Mouse (Mus musculus): ENCODE data around the gene Nsmf. TPM values are rescaled to one million over a fixed set of nuclear protein-coding genes. Genes with fewer than 3 reads are reported as not detected.

The Nsmf gene
- 114 and 120 TPM in 2 replicates for polyA plus RNA-seq (2016; fragmentation: Nextera tagmentation; extraction: Ambion mirVana)

DNA sequence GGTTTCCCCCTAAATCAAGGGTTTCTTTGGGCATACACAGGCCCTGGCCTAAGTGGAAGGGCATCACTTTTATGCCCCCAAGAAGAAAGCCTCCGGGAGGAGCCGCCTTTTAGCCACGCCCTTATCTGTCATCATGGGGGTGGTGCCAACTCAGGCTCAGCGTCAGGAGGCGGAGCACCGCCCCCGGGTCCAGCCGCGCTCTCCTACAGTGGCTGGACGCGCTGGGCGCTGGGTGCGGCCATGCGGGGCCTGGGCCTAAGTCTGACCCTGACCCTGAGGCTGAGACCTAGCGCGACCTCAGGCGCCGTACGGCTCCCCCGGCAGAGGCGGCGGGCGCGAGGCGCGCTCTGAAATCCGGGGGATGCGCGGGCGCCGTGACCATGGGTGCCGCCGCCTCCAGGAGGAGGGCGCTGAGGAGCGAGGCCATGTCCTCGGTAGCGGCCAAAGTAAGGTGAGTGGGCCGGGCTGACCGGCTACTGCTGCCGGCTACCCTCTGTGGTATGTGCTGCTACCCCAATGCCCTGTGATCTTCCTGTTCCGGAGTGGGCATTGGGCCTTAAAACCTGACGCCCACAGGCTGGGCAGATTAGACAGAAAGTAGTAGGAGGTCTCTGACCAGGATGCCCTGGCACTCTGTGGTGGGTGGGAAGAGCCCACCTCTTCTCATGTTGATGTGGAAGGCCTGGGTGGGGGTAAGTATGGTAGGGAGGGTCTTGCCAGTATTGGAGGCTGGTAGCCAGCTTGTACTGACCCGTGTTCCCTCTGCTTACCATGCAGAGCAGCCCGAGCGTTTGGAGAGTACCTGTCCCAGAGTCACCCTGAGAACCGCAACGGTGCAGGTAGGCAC is at the start of gene Nsmf:
TSS of gene Nsmf (plus strand) at position 135 of the 847 bp plus-strand sequence.
- no peak within 1 kb of the TSS for H3K27ac ChIP-seq
- 5% methylated on average over 47 of the region's 47 CpGs for WGBS
- H3K4me3 ChIP-seq = peak within 1 kb of the TSS; percentile 88
- H3K36me3 ChIP-seq = peaks cover 25% of the 10 kb centered on the region
- H3K4me2 ChIP-seq (replicated peaks) = peak within 1 kb of the TSS; percentile 92
- ATAC-seq (ENCODE audit: low FRiP score, low read depth) = peak; percentile 93
- H3K9ac ChIP-seq = peak within 1 kb of the TSS; percentile 80
- peaks cover 14% of the 10 kb centered on the region for H3K4me1 ChIP-seq
- no peaks in the 10 kb centered on the region for H3K27me3 ChIP-seq (replicated peaks)
- no peaks in the 10 kb centered on the region for H3K9me3 ChIP-seq

- Histone ChIP-seq H3K9me3 (no peaks in the 10 kb centered on the region), H3K4me3 (no peak overlapping the region), H3K4me1 (no peaks in the 10 kb centered on the region), H3K9ac (no peak overlapping the region), H3K27ac (no peak overlapping the region), H3K36me3 (no peaks in the 10 kb centered on the region), H3K27me3 (replicated peaks) (no peaks in the 10 kb centered on the region), H3K4me2 (replicated peaks) (no peak overlapping the region)
- ATAC-seq (ENCODE audit: low FRiP score, low read depth) = no peak
- 93% methylated on average over 1 of the region's 1 CpGs for WGBS
These were observed 47.4 kb upstream of the Nsmf start for GRCm38 (mm10) chr2:25006767-25007166.

DNA sequence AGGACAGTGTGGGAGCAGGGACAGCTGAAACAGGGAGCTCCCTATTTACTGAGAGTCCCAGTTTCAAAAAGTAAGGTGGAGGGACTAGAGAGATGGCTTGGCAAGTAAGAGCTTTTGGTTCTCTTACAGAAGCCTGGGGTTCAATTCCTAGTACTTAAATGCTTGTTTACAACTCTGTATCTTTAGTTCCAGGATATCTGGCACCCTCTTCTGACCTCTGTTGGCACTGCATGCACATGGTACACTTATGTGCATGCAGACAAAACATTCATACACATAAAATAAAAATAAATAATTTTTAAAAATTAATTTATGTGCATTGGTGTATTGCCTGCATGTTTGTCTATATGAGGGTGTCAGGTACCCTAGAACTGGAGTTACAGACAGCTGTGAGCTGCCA is 45.9 kb upstream of the Nsmf start:
- Histone ChIP-seq H3K9ac (no peak overlapping the region), H3K4me1 (no peaks in the 10 kb centered on the region), H3K36me3 (no peaks in the 10 kb centered on the region), H3K27me3 (replicated peaks) (no peaks in the 10 kb centered on the region), H3K4me2 (replicated peaks) (no peak overlapping the region), H3K9me3 (no peaks in the 10 kb centered on the region), H3K4me3 (no peak overlapping the region), H3K27ac (no peak overlapping the region)
- no peak for ATAC-seq (ENCODE audit: low FRiP score, low read depth)

- H3K27me3 ChIP-seq (replicated peaks) = no peaks in the 10 kb centered on the region
- no peaks in the 10 kb centered on the region for H3K36me3 ChIP-seq
- H3K9ac ChIP-seq = no peak overlapping the region
- WGBS = 92% methylated on average over 1 of the region's 1 CpGs
- H3K4me3 ChIP-seq = no peak overlapping the region
- no peak for ATAC-seq (ENCODE audit: low FRiP score, low read depth)
- H3K4me2 ChIP-seq (replicated peaks) = no peak overlapping the region
- H3K9me3 ChIP-seq = no peaks in the 10 kb centered on the region
- no peak overlapping the region for H3K27ac ChIP-seq
- peaks cover 5% of the 10 kb centered on the region; the same call in 1 of the 2 replicates for H3K4me1 ChIP-seq
These were observed 31.5 kb upstream of the Nsmf start for GRCm38 (mm10) chr2:25022678-25023077.

- Histone ChIP-seq H3K4me1 (no peaks in the 10 kb centered on the region), H3K27ac (no peak overlapping the region), H3K9ac (no peak overlapping the region), H3K4me3 (no peak overlapping the region), H3K27me3 (replicated peaks) (no peaks in the 10 kb centered on the region), H3K4me2 (replicated peaks) (no peak overlapping the region), H3K36me3 (no peaks in the 10 kb centered on the region), H3K9me3 (no peaks in the 10 kb centered on the region)
- ATAC-seq (ENCODE audit: low FRiP score, low read depth) = no peak
- WGBS = 77% methylated on average over 1 of the region's 1 CpGs
These were observed 29.0 kb upstream of the Nsmf start for GRCm38 (mm10) chr2:25025109-25025508.

DNA sequence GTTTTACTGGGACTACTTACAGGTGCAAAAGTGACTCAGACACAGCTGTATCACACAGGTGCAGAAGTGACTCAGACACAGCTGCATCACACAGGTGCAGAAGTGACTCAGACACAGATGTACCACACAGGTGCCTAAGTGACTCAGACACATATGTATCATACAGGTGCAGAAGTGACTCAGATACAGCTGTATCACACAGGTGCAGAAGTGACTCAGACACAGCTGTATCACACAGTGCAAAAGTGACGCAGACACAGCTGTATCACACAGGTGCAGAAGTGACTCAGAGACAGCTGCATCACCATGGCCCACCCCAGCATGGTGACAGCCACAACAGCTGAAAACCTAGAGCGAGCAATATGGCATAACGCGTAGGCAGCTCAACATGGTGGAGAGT is 19.2 kb upstream of the Nsmf start:
- H3K36me3 ChIP-seq = no peaks in the 10 kb centered on the region
- no peak overlapping the region for H3K4me2 ChIP-seq (replicated peaks)
- no peak overlapping the region for H3K27ac ChIP-seq
- no peak overlapping the region for H3K4me3 ChIP-seq
- no peaks in the 10 kb centered on the region for H3K9me3 ChIP-seq
- WGBS = 97% methylated on average over 4 of the region's 4 CpGs
- H3K4me1 ChIP-seq = no peaks in the 10 kb centered on the region
- H3K9ac ChIP-seq = no peak overlapping the region
- ATAC-seq (ENCODE audit: low FRiP score, low read depth) = no peak
- H3K27me3 ChIP-seq (replicated peaks) = no peaks in the 10 kb centered on the region

GRCm38 (mm10) chr2:25040089-25040488 is 14.1 kb upstream of the Nsmf start:
- Histone ChIP-seq H3K4me3 (no peak overlapping the region), H3K36me3 (no peaks in the 10 kb centered on the region), H3K4me2 (replicated peaks) (no peak overlapping the region), H3K9ac (no peak overlapping the region), H3K27ac (no peak overlapping the region), H3K9me3 (no peaks in the 10 kb centered on the region), H3K27me3 (replicated peaks) (no peaks in the 10 kb centered on the region), H3K4me1 (no peaks in the 10 kb centered on the region)
- ATAC-seq (ENCODE audit: low FRiP score, low read depth) = no peak
- 90% methylated on average over 5 of the region's 5 CpGs for WGBS

DNA sequence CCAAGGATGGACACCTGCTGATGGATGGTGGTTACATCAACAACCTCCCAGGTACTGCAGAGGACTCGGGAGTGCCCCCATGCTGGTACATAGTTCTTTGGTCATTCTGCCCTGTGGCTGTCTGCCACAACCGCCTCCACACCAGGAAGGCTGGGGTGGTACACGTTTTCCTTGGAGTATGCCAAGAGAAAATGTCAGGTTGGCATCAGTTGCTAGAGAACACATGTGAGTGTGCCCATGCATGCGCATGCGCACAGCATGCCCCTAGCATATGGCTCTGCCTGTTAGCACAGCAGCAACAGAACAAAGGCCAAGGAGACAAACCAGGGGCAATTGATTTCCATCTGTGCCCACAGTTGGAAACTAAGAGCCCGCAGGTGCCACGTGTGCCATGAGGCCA is 3.2 kb upstream of the Nsmf start:
- WGBS = 90% methylated on average over 7 of the region's 7 CpGs

DNA sequence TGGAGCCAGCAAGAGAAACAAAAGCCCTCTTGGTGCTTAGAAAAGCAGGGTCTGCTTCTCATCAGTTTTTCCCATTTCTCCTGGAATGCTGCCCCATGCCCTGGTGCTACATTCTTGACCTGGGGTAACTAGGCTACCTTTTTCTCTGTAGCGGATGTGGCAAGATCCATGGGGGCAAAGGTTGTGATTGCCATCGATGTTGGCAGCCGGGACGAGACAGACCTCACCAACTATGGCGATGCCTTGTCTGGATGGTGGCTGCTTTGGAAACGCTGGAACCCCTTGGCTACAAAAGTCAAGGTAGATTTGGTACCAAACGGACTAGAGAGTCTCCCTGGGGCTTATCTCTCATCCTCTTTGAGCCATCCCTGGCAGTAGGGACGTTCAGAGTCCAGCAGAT is 2.7 kb upstream of the Nsmf start:
- Histone ChIP-seq H3K4me3 (no peak overlapping the region), H3K4me2 (replicated peaks) (no peak overlapping the region), H3K9me3 (no peaks in the 10 kb centered on the region), H3K9ac (no peak overlapping the region), H3K36me3 (peaks cover 3% of the 10 kb centered on the region; the same call in 1 of the 2 replicates), H3K27ac (no peak overlapping the region), H3K27me3 (replicated peaks) (no peaks in the 10 kb centered on the region), H3K4me1 (peaks cover 14% of the 10 kb centered on the region)
- no peak for ATAC-seq (ENCODE audit: low FRiP score, low read depth)
- whole genome bisulfite sequencing = 89% methylated on average over 8 of the region's 8 CpGs

More for the DNA sequence above, 3.2 kb upstream of the Nsmf start:
- ATAC-seq (ENCODE audit: low FRiP score, low read depth) = no peak
- no peaks in the 10 kb centered on the region for H3K9me3 ChIP-seq
- H3K27ac ChIP-seq = no peak overlapping the region
- peaks cover 3% of the 10 kb centered on the region; the same call in 1 of the 2 replicates for H3K36me3 ChIP-seq
- no peak overlapping the region for H3K4me3 ChIP-seq
- H3K4me1 ChIP-seq = peaks cover 14% of the 10 kb centered on the region
- H3K4me2 ChIP-seq (replicated peaks) = no peak overlapping the region
- no peaks in the 10 kb centered on the region for H3K27me3 ChIP-seq (replicated peaks)
- no peak overlapping the region for H3K9ac ChIP-seq

GRCm38 (mm10) chr2:25053101-25053500 is 1.1 kb upstream of the Nsmf start:
- H3K27ac ChIP-seq = no peak overlapping the region
- no peaks in the 10 kb centered on the region for H3K9me3 ChIP-seq
- no peak overlapping the region for H3K4me2 ChIP-seq (replicated peaks)
- H3K9ac ChIP-seq = no peak overlapping the region
- H3K4me3 ChIP-seq = no peak overlapping the region
- WGBS = 91% methylated on average over 6 of the region's 6 CpGs
- no peaks in the 10 kb centered on the region for H3K27me3 ChIP-seq (replicated peaks)
- peaks cover 14% of the 10 kb centered on the region for H3K4me1 ChIP-seq
- peaks cover 15% of the 10 kb centered on the region for H3K36me3 ChIP-seq
- ATAC-seq (ENCODE audit: low FRiP score, low read depth) = no peak

DNA sequence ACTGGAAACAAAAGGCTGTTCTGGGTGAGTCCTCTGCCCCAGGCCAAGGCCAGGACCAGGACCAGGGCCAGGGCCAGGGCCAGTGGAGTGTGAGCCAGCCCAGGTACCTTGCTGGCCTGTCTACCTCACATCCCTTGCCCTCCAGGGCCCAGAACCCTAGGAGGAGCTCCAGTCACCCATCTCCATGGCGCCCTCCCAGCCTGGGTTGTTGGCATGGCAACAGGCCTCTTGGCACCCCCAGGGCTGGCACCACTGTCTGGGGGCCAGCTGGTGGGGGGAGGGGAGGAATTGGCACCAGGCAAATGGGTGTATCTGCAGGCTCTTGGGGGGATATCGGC is 882 bp downstream of the Nsmf start:
- Histone ChIP-seq H3K27me3 (replicated peaks) (no peaks in the 10 kb centered on the region), H3K36me3 (peaks cover 31% of the 10 kb centered on the region), H3K4me2 (replicated peaks) (peak overlapping the region; percentile 92), H3K4me3 (peak overlapping the region; percentile 88), H3K4me1 (peaks cover 14% of the 10 kb centered on the region), H3K9ac (peak overlapping the region; percentile 80), H3K9me3 (no peaks in the 10 kb centered on the region), H3K27ac (no peak overlapping the region)
- 59% methylated on average over 2 of the region's 2 CpGs for WGBS
- peak; percentile 29 for ATAC-seq (ENCODE audit: low FRiP score, low read depth)

DNA sequence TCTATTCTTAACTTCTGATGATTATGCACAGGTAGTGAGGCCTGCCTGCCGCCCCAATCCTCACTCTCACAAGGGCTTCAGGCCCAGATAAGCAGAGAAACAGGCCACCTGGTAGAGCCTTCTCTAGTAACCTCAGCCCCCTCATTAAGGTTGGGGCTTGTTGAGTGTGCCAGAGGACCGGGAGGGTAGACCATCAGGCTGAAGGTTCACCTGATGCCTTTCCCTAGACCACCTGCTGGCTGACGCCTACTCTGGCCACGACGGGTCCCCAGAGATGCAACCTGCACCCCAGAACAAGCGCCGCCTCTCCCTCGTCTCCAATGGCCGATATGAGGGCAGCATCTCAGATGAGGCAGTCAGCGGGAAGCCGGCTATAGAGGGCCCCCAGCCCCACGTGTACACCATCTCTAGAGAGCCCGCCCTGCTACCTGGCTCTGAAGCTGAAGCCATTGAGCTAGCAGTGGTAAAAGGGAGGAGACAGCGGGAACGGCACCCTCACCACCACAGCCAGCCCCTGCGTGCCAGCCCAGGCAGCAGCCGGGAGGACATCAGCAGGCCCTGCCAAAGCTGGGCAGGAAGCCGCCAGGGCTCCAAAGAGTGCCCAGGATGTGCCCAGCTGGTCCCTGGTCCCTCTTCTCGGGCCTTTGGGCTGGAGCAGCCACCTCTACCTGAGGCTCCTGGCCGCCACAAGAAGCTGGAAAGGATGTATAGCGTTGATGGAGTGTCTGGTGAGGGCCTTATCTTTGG is 1.4 kb downstream of the Nsmf start:
- Histone ChIP-seq H3K9me3 (no peaks in the 10 kb centered on the region), H3K36me3 (peaks cover 36% of the 10 kb centered on the region), H3K4me2 (replicated peaks) (peak overlapping the region; percentile 92), H3K27ac (no peak overlapping the region), H3K27me3 (replicated peaks) (no peaks in the 10 kb centered on the region), H3K4me1 (peaks cover 14% of the 10 kb centered on the region), H3K4me3 (peak overlapping the region; percentile 88), H3K9ac (peak overlapping the region; percentile 80)
- no peak for ATAC-seq (ENCODE audit: low FRiP score, low read depth)
- WGBS = 92% methylated on average over 21 of the region's 21 CpGs
